Mouse (Mus musculus) G1E (cell line): ENCODE data around the gene 9530003J23Rik. TPM values are rescaled to one million over a fixed set of nuclear protein-coding genes. Genes with fewer than 3 reads are reported as not detected.
"Not testable (repeated sequence)": the region's sequence is repeated elsewhere in the genome, so short reads cannot be mapped to it uniquely, and the experiment has no call there.

Experiments used
- ATAC-seq: 2 replicates; pipeline ENCODE4 v1.8.0; 2016; ENCODE audit warnings: mild to moderate bottlenecking; ENCODE audit not compliant: insufficient number of reproducible peaks, poor library complexity, low FRiP score, severe bottlenecking; ENCODE audit errors: extremely low read depth
- DNase-seq: peaks from one replicate; pipeline ENCODE4 v3.0.0; 2012; ENCODE audit warnings: low spot score
- H3K27me3 ChIP-seq: 2 replicates; pipeline ENCODE4 v1.6.1; 2012; ENCODE audit warnings: mild to moderate bottlenecking, low read length, inconsistent platforms; ENCODE audit not compliant: insufficient read depth
- H3K36me3 ChIP-seq: replicated peaks from 2 replicates; pipeline ENCODE3; 2012; ENCODE audit warnings: mild to moderate bottlenecking, inconsistent platforms
- H3K4me1 ChIP-seq: 2 replicates; pipeline ENCODE4 v1.6.1; 2012; ENCODE audit warnings: low read depth, low read length, inconsistent platforms, mixed read lengths; ENCODE audit not compliant: insufficient read depth
- H3K4me3 ChIP-seq: 2 replicates; pipeline ENCODE4 v1.5.1; 2012; ENCODE audit warnings: low read depth, mild to moderate bottlenecking, inconsistent platforms, low read length, moderate library complexity, mixed read lengths
- H3K9me3 ChIP-seq: replicated peaks from 2 replicates; pipeline ENCODE4 v1.6.1; 2012; ENCODE audit warnings: inconsistent platforms
- CTCF ChIP-seq: IDR thresholded peaks from 2 replicates; pipeline ENCODE4 v1.5.1; 2012; ENCODE audit warnings: low read depth, low read length, inconsistent platforms, mixed read lengths
- GATA1 ChIP-seq: IDR thresholded peaks from 2 replicates; pipeline ENCODE4 v1.6.1; 2012; ENCODE audit warnings: borderline replicate concordance, low read length, inconsistent platforms, mixed read lengths
- GATA2 ChIP-seq: IDR thresholded peaks from 2 replicates; pipeline ENCODE4 v1.6.1; 2012; ENCODE audit warnings: low read depth, low read length, inconsistent platforms, borderline replicate concordance
- POLR2AphosphoS5 ChIP-seq: IDR thresholded peaks from 2 replicates; pipeline ENCODE4 v1.6.1; 2012; ENCODE audit warnings: low read depth, low read length, inconsistent platforms; ENCODE audit not compliant: insufficient replicate concordance
- TAL1 ChIP-seq: conservative IDR thresholded peaks from 2 replicates; pipeline ENCODE4 v1.6.1; 2012; ENCODE audit warnings: low read depth, low read length, inconsistent platforms, mixed read lengths
- polyA plus RNA-seq: library from polyadenylated mRNA; stranded (reverse); fragments of >175 nt; gene quantifications from 2 replicates; pipeline ENCODE4 v1.2.3, GENCODE M21; 2012
- total RNA-seq, 2 experiments: library from RNA; stranded (forward) in 1 of 2; stranded (reverse) in 1 of 2; fragments of 200-1000 nt in 1 of 2; fragments of >200 nt in 1 of 2; fragmentation: Nextera tagmentation in 1 of 2; gene quantifications; 2 replicates each; pipeline ENCODE4 v1.2.3; 2014 to 2017

9530003J23Rik gene
- total and polyA plus RNA-seq, 3 experiments: 0.16 TPM; not detected in 2

DNA sequence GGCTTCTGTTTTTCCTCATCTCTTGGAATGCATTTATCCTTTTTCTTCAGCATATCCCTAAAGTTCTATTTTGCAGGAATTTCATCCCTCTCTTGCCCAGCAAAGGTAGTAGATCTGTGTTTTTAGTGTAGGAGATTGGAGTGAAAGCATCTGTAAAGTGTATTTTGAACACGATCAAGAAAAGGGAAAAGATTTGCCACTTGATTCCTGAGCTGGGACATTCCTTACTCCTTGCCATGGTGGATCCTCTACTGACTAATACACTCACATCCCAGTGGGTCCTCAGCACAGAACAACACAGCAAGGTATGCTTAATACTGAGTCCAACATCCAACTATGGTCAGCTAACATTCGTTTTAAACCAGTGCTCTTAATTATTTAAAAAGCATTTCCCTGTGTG is 44.0 kb upstream of the 9530003J23Rik start:
- H3K4me3 ChIP-seq: no peak overlapping the region
- DNase-seq (no peak), ATAC-seq (no peak)
- no peaks in the 10 kb centered on the region for H3K36me3 ChIP-seq
- no peaks in the 10 kb centered on the region for H3K4me1 ChIP-seq
- H3K9me3 ChIP-seq: no peaks in the 10 kb centered on the region
- peaks cover 14% of the 10 kb centered on the region for H3K27me3 ChIP-seq
- TF ChIP-seq TAL1: no peak
- no peak for TF ChIP-seq GATA1
- TF ChIP-seq CTCF: no peak
- no peak for TF ChIP-seq GATA2
- TF ChIP-seq POLR2AphosphoS5: no peak

DNA sequence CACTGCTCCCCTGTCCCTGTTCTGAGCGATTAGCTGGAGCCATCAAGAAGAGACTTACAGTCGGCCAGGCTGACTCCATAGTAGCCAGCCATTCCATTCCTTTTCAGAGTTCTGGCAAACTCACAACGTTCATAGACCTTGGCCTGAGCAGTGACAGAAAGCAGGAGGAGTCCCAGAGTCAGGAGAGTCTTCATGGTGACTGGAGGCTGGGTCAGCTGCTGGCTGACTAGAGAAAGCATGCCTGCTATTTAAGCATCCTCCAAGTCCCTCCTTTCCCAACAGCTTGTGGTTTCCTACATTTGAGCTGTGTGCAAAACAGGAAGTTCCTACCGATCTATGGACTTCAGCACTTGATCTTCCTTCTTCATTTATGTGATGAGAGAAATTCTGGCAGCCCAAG is 43.5 kb upstream of the 9530003J23Rik start, which contains the start of gene Lyz2:
Lyz2 (minus strand) TSS at position 273 of the 400 bp plus-strand sequence.
- no peaks in the 10 kb centered on the region for H3K36me3 ChIP-seq
- H3K27me3 ChIP-seq: peaks cover 14% of the 10 kb centered on the region
- H3K9me3 ChIP-seq: no peaks in the 10 kb centered on the region
- ATAC-seq (no peak), DNase-seq (no peak)
- H3K4me3 ChIP-seq: no peak within 1 kb of the TSS
- no peaks in the 10 kb centered on the region for H3K4me1 ChIP-seq
- TF ChIP-seq POLR2AphosphoS5 (no peak), TAL1 (no peak), GATA2 (no peak), GATA1 (no peak), CTCF (no peak)

DNA sequence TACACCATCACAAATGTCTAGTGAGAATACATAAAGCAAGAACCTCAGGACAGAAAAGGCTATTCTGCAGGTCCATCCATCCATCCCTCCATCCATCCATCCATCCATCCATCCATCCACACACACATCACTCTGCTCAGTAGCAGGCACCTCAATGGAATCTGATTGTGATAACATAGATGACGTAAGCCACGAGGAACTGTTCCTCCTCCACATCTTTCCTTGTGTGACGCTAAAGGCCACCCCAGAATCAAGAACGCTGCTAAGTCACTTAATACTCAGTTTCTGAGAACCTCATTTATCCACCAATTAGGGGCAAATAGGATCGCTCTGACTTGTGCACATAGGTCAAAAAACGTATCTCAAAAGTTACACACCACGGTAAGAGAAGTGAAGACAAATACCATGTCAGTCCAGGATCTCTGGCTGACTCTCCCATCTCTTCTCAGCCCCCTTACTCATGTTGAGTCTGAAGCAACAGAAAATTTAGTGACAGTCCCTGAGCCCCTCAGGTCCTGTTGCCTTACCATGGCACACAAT is 42.9 kb upstream of the 9530003J23Rik start:
- ATAC-seq (no peak), DNase-seq (no peak)
- Histone ChIP-seq H3K27me3 (peaks cover 14% of the 10 kb centered on the region), H3K9me3 (no peaks in the 10 kb centered on the region), H3K4me1 (no peaks in the 10 kb centered on the region), H3K36me3 (no peaks in the 10 kb centered on the region), H3K4me3 (no peak overlapping the region)
- no peak for TF ChIP-seq CTCF
- no peak for TF ChIP-seq POLR2AphosphoS5
- no peak for TF ChIP-seq GATA2
- TF ChIP-seq TAL1: no peak
- TF ChIP-seq GATA1: no peak

DNA sequence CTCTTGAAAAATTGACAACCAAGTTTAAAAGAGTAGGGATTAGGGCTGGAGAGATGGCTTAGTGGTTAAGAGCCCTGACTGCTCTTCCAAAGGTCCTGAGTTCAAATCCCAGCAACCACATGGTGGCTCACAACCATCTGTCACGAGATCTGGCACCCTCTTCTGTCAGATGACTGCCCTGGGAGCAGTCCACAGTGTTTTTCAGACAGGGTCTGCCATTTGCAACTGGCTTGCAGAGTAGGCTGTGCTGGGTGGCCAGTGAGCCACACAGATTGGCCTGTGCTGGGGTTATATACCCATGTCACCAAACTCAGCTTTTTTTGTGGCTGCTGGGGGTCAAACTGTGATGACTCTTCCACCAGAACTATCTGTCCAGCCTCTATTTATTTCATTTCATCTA is 41.5 kb upstream of the 9530003J23Rik start:
- no peak for ATAC-seq

DNA sequence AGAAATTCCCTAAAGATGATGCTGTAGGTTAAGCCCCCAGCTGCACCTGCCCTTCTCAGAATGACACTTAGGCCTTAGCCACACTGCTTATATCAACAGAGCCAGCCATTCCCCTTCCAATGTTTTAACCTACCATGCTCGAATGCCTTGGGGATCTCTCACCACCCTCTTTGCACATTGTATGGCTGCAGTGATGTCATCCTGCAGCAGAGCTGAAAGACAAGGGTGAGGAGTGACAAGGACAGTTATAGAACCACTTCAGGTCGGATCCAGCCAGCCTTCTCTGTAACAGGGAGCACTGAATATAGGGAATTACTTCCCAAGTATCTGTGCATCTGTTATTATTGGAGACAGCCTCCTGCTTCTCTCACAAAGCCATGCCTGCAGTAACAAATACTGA is 40.0 kb upstream of the 9530003J23Rik start:
- H3K36me3 ChIP-seq, ATAC-seq, H3K27me3 ChIP-seq, H3K4me3 ChIP-seq, DNase-seq, H3K4me1 ChIP-seq, H3K9me3 ChIP-seq: not testable (repeated sequence)

More for the DNA sequence above, 41.5 kb upstream of the 9530003J23Rik start:
- peaks cover 11% of the 10 kb centered on the region for H3K27me3 ChIP-seq
- no peaks in the 10 kb centered on the region for H3K4me1 ChIP-seq
- H3K4me3 ChIP-seq: no peak overlapping the region
- H3K9me3 ChIP-seq: no peaks in the 10 kb centered on the region
- H3K36me3 ChIP-seq: no peaks in the 10 kb centered on the region
- TF ChIP-seq POLR2AphosphoS5 (no peak), TAL1 (no peak)
- no peak for DNase-seq

DNA sequence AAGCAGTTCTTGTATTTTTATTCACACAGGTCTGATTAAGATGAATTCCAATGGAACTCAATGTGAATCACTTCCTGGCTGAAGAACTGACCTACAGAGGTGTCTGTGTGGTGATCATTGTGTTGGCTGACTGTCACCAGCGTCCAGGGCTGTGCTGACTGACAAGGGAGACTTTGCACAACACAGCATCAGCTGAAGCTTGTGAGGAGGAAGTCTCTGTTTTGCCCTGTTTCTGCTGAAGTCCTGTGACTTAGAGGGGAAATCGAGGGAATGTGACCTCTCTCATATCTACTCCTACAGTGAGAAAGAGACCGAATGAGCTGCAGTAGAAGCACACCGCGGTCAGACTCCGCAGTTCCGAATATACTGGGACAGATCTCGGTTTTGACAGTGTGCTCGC is 39.3 kb upstream of the 9530003J23Rik start:
- not testable (repeated sequence) for H3K9me3 ChIP-seq, H3K36me3 ChIP-seq, DNase-seq, H3K4me1 ChIP-seq, H3K4me3 ChIP-seq, H3K27me3 ChIP-seq, ATAC-seq

DNA sequence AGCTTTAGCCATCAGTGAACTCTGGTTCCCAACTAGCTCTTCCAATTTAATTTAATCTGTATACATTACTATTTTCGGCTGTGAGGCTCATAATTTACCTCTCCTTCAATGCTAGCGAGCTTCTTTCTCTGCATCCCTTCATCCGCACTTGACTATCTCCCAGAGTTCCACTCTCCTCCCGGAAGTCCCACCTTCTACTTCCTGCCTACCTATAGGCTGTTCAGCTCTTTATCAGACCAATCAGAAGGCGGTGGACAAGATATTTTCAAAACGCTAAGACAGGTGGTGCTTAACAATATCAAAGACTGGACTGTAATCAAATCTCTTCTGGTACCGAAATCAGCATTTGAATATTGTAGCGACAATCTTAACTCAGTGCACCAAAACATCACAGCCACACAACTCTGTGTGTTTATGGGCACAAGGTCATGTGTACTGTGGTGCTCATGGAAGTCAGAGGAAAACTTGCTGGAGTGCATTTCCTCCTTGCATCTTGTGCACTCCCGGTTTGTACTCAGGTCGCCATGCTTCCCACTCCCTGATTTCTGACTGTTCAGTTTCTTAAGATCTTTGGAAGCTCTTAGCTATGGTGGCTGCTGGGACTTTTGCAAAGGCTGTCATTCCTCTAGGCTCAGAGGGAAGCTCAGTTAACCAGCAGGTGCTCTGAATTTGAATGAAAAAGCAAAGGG is 37.3 kb upstream of the 9530003J23Rik start:
- DNase-seq (no peak), ATAC-seq (no peak)
- Histone ChIP-seq H3K4me1 (no peaks in the 10 kb centered on the region), H3K36me3 (no peaks in the 10 kb centered on the region), H3K9me3 (no peaks in the 10 kb centered on the region), H3K27me3 (no peaks in the 10 kb centered on the region; the same call in 1 of the 2 replicates), H3K4me3 (no peak overlapping the region)
- TF ChIP-seq GATA1: no peak

DNA sequence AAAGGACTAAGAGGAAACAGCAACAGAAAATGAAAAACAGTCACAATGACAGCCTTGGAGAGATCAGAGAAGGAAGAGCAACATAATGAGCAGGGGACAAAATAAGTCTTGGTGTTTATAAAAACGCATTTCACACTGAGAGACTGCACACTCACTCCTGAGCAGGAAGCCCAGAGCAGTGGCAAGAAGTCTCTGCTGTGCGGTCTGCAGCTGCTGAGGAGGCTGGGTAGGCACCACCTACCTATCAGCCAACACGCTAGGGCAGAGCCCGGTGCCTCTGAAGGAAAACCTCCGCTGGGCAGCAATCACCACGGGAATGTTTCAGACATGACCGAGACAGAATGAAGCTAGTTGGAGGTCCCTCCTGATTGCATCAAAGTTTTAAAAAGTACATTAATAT is 36.1 kb upstream of the 9530003J23Rik start:
- DNase-seq, H3K4me1 ChIP-seq, H3K27me3 ChIP-seq, ATAC-seq, H3K36me3 ChIP-seq, H3K9me3 ChIP-seq, H3K4me3 ChIP-seq: not testable (repeated sequence)
